Mouse (Mus musculus): ENCODE measurements around the gene Pdcd1lg2.

Gene Pdcd1lg2

DNA sequence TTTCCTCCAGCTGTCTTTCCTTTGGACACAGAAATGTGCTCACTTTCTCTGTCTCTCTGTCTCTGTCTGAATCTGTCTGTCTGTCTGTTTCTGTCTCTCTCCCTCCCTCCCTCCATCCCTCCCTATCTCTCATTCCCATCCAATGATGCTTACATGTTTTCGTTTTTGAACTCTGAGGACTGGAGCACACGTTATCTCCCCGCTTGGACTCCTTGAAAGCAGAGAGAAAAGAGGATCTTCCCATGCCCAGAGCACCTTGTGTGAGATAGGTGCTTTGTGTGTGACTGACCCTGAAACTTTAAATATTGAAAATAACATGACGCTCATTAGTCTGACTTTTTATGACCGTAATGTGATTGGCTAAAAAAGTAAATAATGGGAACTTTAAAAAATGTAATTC, 62.2 kb downstream of the Pdcd1lg2 start:
- no peak for DNase-seq

DNA sequence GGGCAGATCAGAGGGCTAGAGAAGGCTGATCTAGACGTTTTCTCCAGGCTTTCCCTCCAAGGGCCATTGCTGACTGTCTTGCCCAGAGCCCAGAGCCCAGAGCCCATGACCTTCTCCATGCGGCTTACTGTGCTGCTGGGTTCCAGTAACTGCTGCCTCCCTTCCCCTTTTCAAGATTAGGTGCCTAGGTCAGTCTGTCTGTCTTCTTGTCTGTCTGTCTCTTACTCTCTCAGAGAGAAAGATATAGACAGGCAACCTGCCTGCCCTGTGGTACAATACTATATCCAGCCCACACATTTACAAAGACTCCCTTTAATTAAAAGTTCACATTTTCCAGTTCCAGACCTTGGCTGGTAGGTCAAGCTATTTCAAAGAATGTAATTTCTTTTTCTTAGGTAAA, 64.1 kb downstream of the Pdcd1lg2 start:
- DNase-seq = no peak

- DNase-seq = no peak
Observed at GRCm38 (mm10) chr19:29475210-29475620, 64.5 kb downstream of the Pdcd1lg2 start.

DNA sequence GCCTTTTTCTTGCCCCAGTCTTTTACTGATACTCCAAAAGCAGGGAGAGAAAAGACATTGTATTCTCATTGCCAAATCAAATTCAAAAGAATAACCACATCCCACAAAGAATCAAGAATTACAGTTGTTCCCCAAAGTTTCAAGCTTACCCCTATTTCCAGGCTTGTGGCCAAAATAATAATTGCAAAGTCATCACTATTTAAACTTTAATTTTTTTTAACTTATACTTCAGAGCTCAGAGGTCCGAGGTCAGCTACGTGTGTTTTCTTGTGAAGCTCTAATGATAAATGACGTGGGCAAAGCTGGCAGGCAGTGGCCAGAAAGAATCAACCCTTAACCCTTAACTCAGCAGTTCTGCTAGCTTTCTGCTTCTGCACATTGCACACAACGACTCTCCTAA, 67.9 kb downstream of the Pdcd1lg2 start:
- no peak for DNase-seq

- no peak for DNase-seq
Observed at GRCm38 (mm10) chr19:29481578-29481977, 70.9 kb downstream of the Pdcd1lg2 start.

- DNase-seq = no peak
Observed at GRCm38 (mm10) chr19:29482148-29482547, 71.4 kb downstream of the Pdcd1lg2 start.

DNA sequence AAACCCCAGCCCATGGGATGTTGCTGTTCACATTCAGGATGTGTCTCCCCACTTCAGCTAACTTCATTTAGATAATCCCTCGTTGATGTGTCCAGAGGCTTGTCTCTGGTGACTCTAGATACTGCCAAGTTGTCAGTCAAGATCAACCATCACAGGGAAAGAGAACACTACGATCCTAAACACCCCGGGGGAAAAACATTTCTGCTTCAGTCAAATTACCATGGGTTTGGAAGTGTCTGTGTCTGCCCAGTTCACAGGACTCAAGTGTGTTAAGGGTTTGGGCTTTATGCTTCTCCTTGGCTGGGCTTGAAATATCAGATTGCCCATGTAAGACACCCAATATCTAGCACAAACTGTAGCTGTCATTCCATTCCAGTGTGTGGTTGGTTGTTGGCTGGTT, 71.9 kb downstream of the Pdcd1lg2 start:
- no peak for DNase-seq

DNA sequence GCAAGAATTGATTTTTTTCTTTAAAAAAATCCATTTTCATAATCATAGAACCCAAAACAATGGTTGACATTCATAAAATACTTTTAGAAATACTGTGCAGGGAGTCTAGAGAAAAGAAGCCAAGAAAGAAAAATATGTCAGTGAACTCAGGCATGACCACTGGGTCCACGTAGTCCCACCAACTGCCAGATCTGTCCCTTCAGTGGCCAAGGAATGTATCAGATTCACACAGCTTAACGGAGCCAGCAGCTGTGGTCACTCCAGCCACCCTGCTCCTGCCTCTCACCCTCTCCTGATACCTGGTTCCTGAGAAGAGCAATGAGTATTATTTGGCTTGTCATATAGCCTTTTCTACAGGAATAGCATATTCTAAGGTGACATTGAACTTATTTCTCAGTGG, 72.7 kb downstream of the Pdcd1lg2 start:
- no peak for DNase-seq

- no peak for DNase-seq
Observed at GRCm38 (mm10) chr19:29484537-29484936, 73.8 kb downstream of the Pdcd1lg2 start.

DNA sequence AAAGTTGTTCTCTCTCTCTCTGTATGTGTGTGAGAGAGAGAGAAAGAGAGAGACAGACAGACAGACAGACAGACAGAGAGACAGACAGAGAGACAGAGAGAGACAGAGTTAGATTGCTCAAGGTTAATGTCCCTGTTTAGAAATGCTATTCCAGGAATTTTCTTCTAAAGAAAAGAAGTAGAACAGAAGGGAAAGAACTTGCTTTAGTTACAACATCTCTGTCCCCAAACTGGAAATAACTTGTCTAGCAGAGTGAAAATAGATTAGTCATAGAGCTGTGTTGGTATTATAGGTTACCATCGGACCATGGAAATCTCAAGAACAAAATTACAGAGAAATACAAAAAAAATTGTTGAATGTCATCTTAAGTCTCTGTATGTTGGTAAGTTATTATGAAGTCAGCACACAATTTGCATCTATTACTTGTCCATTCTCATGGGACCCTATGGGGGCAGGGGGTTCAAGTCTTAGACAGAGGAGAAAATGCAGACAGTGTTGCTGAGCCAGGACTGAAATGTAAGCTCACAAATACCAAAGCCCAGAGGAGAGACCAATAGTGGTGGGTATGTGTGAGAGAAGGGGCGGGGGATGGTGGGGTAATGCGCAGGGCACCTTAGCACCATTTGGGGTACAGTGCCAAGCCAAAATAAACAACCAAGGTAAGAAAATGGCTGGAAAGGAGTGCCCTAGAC, 74.7 kb downstream of the Pdcd1lg2 start:
- no peak for DNase-seq

DNA sequence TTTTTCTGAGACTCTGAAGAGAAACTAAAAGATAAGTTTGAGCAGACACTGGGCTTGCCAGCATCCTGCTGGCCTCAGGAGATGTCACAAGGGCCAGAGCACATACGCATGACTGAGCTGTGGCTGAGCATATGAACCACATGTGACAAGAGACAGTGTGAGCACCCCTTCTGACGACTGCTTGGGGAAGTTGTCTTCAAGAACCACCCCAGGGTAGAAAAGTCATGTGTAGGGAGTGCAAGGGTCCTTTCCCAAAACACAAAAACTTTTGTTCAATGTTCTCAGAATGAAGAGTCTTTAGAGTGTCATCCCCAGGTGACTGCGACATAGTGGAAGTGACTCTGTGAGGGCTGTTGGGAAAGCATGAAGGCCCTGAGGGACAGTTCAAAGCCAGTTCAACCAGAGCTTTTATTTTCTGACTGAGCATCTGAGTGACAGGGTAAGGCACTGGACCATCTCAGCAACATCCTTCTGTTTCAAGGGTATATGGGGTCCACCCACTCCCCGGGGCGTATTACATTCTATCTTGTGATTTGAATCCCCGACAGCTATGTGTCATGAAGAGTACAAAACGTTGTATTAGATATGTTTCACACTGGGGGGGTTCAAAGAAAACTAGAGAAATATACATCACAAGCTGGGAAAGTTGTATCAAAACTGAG, 76.0 kb downstream of the Pdcd1lg2 start:
- DNase-seq = no peak

DNA sequence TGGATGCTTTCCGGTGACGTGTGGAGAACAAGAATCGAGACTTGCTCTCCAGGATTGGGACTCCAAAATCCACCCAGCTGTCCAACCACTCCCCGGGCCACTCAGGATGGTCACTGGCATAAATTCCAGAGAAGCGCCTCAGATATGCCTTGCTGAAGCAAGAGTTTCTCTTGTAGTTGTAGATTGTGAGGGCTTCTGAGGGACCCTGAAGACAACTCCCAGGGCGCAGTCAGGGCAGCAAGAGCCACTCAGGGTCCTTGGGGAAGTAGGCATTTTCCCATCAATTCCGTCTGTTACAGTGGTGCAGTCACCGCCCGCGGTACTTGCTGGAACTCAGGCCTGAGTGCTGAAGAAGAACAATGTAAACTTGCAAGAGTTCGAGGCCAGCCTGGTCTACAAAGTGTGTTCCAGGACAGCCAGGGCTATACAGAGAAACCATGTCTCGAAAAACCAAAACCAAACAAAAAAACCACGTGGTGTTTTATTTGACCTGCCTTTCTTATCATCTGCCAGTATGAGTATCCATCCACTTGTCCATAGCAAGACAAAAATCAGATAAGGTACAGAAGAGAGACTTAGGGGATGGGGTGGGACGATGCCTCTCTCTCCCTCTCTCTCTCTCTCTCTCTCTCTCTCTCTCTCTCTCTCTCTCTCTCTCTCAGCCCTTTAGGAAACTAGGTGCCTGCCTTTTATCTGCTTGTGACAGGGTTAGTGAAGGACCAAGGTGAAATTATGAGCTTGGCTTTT, 76.8 kb downstream of the Pdcd1lg2 start:
- no peak for DNase-seq

DNA sequence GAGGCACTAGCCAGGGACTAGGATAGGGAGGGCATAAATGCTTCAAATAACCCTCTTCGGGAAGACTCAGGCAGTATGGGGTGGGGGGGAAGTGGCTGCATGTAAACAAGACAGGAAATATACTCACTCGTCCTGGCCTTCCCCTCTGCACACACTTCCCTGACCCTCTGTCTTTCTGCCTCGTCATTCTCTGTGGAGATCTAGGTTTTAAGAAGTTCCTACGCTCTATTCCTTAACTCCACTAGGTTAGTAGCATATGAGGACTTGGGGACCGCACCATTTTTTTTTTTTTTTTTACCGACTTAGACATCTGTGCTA, 77.3 kb downstream of the Pdcd1lg2 start:
- DNase-seq = no peak

- DNase-seq = no peak
Observed at GRCm38 (mm10) chr19:29488420-29488819, 77.7 kb downstream of the Pdcd1lg2 start.

- no peak for DNase-seq
Observed at GRCm38 (mm10) chr19:29489785-29490284, 79.1 kb downstream of the Pdcd1lg2 start.

DNA sequence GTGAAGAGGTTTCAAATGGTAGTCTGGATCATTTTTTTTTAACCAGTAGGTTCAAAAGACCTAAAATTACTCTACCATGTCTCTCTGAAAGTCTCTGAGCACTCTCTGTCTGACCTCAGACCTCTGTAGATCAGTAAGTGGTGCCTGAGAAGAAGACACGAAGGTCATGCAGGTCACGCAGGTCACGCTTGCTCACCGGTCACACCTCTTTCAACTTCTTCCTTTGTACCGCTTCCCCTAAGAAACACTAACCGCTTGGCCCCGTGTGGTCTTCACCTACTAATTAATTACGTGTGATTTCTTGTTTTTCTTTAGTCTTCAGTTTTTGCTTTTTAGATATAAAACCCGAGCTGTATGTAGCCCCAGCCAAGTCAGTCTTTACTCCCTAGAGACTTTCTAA, 80.7 kb downstream of the Pdcd1lg2 start:
- no peak for DNase-seq

- no peak for DNase-seq
Observed at GRCm38 (mm10) chr19:29494454-29494853, 83.7 kb downstream of the Pdcd1lg2 start.

- DNase-seq = no peak
Observed at GRCm38 (mm10) chr19:29496001-29496597, 85.4 kb downstream of the Pdcd1lg2 start.

DNA sequence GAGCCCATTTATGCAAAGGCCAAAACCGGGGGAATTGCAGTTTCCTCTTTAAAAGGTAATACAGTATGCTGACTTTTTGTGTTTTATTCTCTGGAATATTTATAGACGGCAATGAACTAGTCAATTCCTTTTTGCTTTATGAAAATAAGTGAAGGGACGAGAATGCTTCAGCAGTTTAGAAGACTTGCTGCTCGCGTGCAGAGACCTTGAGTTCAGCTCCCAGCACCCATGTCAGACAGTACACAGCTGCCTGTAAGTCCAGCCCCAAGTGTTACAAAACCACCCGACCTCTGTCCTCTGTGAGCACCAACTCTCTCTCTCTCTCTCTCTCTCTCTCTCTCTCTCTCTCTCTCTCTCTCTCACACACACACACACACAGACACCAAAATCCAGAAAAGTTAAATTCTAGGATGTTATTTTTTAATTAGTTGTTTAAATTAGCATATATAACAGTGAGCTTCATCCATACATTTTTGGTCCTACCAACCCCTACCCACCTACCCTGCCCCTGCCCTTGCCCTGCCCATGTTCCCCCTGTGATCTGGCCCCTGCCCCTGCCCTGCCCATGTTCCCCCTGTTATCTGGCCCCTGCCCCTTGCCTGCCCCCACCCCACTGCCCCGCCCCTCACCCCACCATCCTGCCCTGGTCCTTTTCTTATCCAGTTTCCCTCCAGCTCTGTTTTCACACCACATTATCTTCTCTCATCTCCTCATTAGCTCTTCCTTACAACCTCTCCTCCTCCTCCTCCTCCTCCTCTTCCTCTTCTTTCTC, 86.3 kb downstream of the Pdcd1lg2 start:
- no peak for DNase-seq

- DNase-seq = no peak
Observed at GRCm38 (mm10) chr19:29497874-29498273, 87.2 kb downstream of the Pdcd1lg2 start.

- no peak for DNase-seq
Observed at GRCm38 (mm10) chr19:29498842-29499456, 88.2 kb downstream of the Pdcd1lg2 start.

GRCm38 (mm10) chr19:29500333-29500732, 89.6 kb downstream of the Pdcd1lg2 start:
- no peak for DNase-seq
